Mouse (Mus musculus): ENCODE data around the gene Arhgdib.

DNA sequence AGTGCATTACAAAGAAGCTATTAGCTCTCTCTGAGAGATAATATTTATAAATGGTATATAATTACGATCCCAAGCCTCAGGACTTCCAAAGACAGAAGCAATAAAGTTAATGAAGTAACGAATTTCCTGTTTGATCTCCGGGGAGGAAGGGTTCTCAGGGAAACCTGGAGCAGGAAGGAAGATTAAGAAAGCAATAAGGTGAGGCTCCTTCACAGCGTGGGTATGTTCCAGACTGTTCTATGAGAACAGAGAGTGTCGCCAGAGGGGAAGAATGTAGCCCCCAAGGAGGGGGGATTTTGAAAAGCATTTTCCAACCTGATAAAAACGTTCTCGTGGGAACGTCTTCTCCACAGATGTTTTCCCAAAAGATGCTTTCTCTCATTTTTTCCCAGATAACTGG, 48.9 kb upstream of the Arhgdib start:
- TF ChIP-seq POLR2A (IDR thresholded peaks at IDR 0.05; ENCODE audit: low read depth, low read length), result no peak
- no peak for TF ChIP-seq CTCF (IDR thresholded peaks at IDR 0.05; ENCODE audit: extremely low read depth, insufficient read length, insufficient replicate concordance, low read depth, low read length)
